In the genomic region with DNA sequence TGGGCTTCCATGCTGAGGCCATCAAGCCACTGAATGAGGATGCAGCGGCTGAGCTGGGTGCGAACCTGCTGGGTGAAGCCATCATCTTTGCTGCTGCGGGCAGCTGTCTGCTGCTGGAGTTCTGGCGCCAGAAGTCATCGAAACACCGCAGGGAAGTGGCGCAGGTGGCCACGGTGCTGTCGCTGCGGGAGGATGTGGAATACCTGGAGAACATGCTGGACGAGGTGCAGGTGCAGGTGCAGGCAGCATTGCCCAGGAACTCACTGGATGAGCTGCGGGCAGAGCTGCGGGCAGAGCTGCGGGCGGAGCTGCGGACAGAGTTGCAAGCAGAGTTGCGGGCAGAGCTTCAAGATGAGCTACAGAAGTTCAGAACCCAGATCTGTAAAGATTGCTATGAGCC, we compare ENCODE assay signal across 31 mouse cellular contexts. TPM values are rescaled to one million over a fixed set of nuclear protein-coding genes. Genes with fewer than 3 reads are reported as not detected.
DNase-seq lines count a peak whose midpoint lies in the region; ATAC-seq and TF ChIP-seq lines count a peak whose summit lies in the region.
"Had no signal": no experiment of that assay in that cellular context is flagged by ENCODE, and none has a peak within 500 bp of the region (broad histone marks: within the 10 kb centered on the region; RNA-seq: fewer than 3 reads in every experiment).

No protein-coding gene starts in this region.

- no peak overlapping the region for H3K4me2 ChIP-seq in midbrain, embryonic 16.5 days (ENCODE audit: low read length)
- H3K4me2 ChIP-seq in midbrain, embryonic 14.5 days (ENCODE audit: low read length) = no peak overlapping the region
- H3K4me2 ChIP-seq: forebrain, embryonic 13.5 days; heart, embryonic 12.5 days; heart, embryonic 15.5 days; hindbrain, embryonic 14.5 days had no signal

- no peak overlapping the region for H3K9ac ChIP-seq in midbrain, embryonic 16.5 days (ENCODE audit: low read depth, low read length)
- no peak overlapping the region for H3K9ac ChIP-seq in midbrain, embryonic 14.5 days (replicated peaks; ENCODE audit: low read length)
- H3K9ac ChIP-seq in ES-E14 (ENCODE audit: insufficient read depth, low read depth, low read length, poor library complexity, severe bottlenecking) = no peak overlapping the region
- H3K9ac ChIP-seq: forebrain, embryonic 13.5 days; heart, embryonic 12.5 days; heart, embryonic 15.5 days; hindbrain, embryonic 14.5 days had no signal

- DNase-seq in heart, embryonic 10.5 days (ENCODE audit: low spot score) = no peak
- DNase-seq in heart, postnatal 10 days = no peak
- no peak for DNase-seq in midbrain, embryonic 14.5 days
- DNase-seq in ES-E14 (ENCODE audit: low read depth, low spot score) (no peak), ZHBTc4 (ENCODE audit: low read depth, low spot score) (peak; percentile 50)
- DNase-seq in ovary, postnatal 36 days (ENCODE audit: low spot score) = no peak
- no peak for DNase-seq in spleen, postnatal 14 days (ENCODE audit: low spot score in 2 of 2)
- DNase-seq: adrenal gland, adult 8-10 months; adrenal gland, postnatal 25 days; cerebellum, adult 11-12 months; cerebellum, adult 8-10 months; cerebellum, postnatal 10 days; gastrocnemius, postnatal 10 days; gastrocnemius, postnatal 36 days; heart, postnatal 14 days; heart, postnatal 4 days had no signal

- 0 out of 2 replicates have a peak, but pooled peaks have one; percentile 6 for ATAC-seq in midbrain, embryonic 16.5 days
- no peak for ATAC-seq in midbrain, embryonic 14.5 days (ENCODE audit: low FRiP score, low TSS enrichment)
- ATAC-seq: activated CD4-positive, CD25-positive, alpha-beta regulatory T cell, adult 4 months; forebrain, embryonic 13.5 days; forebrain, embryonic 16.5 days; hindbrain, postnatal 0 days; inflammation-experienced regulatory T-cells, adult 6 months; Patski had no signal

- WGBS in heart, embryonic 10.5 days = 84% methylated on average over 17 of the region's 17 CpGs
- 86% methylated on average over 17 of the region's 17 CpGs for WGBS in midbrain, embryonic 16.5 days
- 87% methylated on average over 17 of the region's 17 CpGs for WGBS in midbrain, embryonic 14.5 days

- H3K27ac ChIP-seq in heart, embryonic 10.5 days = no peak overlapping the region
- H3K27ac ChIP-seq in midbrain, embryonic 16.5 days (ENCODE audit: low read length) = no peak overlapping the region
- H3K27ac ChIP-seq in midbrain, embryonic 14.5 days (replicated peaks; ENCODE audit: low read depth, low read length) = no peak overlapping the region
- no peak overlapping the region for H3K27ac ChIP-seq in ES-E14 (ENCODE audit: insufficient read depth, low read depth, low read length, poor library complexity, severe bottlenecking)
- H3K27ac ChIP-seq: forebrain, embryonic 10.5 days; forebrain, embryonic 13.5 days; heart, embryonic 15.5 days; hindbrain, embryonic 14.5 days; hindbrain, postnatal 0 days had no signal

- intact Hi-C loops in heart, postnatal 10 days (cut with DNase I) = no loop called here

- H3K4me3 ChIP-seq in heart, embryonic 10.5 days = 0 out of 2 replicates have a peak overlapping the region, but pooled peaks have one; percentile 12
- H3K4me3 ChIP-seq in midbrain, embryonic 16.5 days (ENCODE audit: low read depth, low read length) = no peak overlapping the region
- H3K4me3 ChIP-seq in midbrain, embryonic 14.5 days (replicated peaks; ENCODE audit: low read depth, low read length) = no peak overlapping the region
- H3K4me3 ChIP-seq in ES-E14 (ENCODE audit: insufficient read depth in 1 of 2, low read depth in 1 of 2, low read length in 2 of 2, poor library complexity in 1 of 2, severe bottlenecking in 1 of 2) = peak overlapping the region; percentile 59 to 62
- H3K4me3 ChIP-seq: forebrain, embryonic 10.5 days; forebrain, embryonic 13.5 days; heart, embryonic 12.5 days; heart, embryonic 15.5 days had no signal

- no peaks in the 10 kb centered on the region; the same call in 1 of the 2 replicates for H3K9me3 ChIP-seq in heart, embryonic 10.5 days
- H3K9me3 ChIP-seq in midbrain, embryonic 16.5 days (replicated peaks; ENCODE audit: control insufficient read depth, low read length, poor library complexity, severe bottlenecking) = no peaks in the 10 kb centered on the region
- no peaks in the 10 kb centered on the region for H3K9me3 ChIP-seq in midbrain, embryonic 14.5 days (ENCODE audit: control insufficient read depth, low read length)
- no peaks in the 10 kb centered on the region for H3K9me3 ChIP-seq in ES-E14 (ENCODE audit: control insufficient read depth, insufficient read depth, low read depth, low read length)
- H3K9me3 ChIP-seq: forebrain, embryonic 10.5 days; forebrain, embryonic 13.5 days; heart, embryonic 12.5 days; heart, embryonic 15.5 days had no signal

- H3K4me1 ChIP-seq in heart, embryonic 10.5 days = peaks cover 9% of the 10 kb centered on the region; the same call in 1 of the 2 replicates
- no peaks in the 10 kb centered on the region for H3K4me1 ChIP-seq in midbrain, embryonic 16.5 days (ENCODE audit: control insufficient read depth, insufficient read depth, low read length)
- H3K4me1 ChIP-seq in midbrain, embryonic 14.5 days (ENCODE audit: control insufficient read depth, insufficient read depth, low read length) = no peaks in the 10 kb centered on the region
- peaks cover 0 to 14% of the 10 kb centered on the region in 2 experiments; a peak in 2 of 4 replicates for H3K4me1 ChIP-seq in ES-E14 (ENCODE audit: control insufficient read depth in 2 of 2, insufficient read depth in 2 of 2, low read length in 2 of 2, poor library complexity in 1 of 2)
- H3K4me1 ChIP-seq: forebrain, embryonic 13.5 days; heart, embryonic 12.5 days had no signal

- H3K36me3 ChIP-seq in heart, embryonic 10.5 days = peaks cover 58% of the 10 kb centered on the region
- peaks cover 31% of the 10 kb centered on the region for H3K36me3 ChIP-seq in midbrain, embryonic 16.5 days (ENCODE audit: control insufficient read depth, insufficient read depth, low read length)
- peaks cover 50% of the 10 kb centered on the region for H3K36me3 ChIP-seq in midbrain, embryonic 14.5 days (ENCODE audit: control insufficient read depth, insufficient read depth, low read length)
- H3K36me3 ChIP-seq in ES-E14 (ENCODE audit: control insufficient read depth, insufficient read depth, low read length, poor library complexity, severe bottlenecking) = peaks cover 26% of the 10 kb centered on the region

- in situ Hi-C loops in ES-E14 (cut with MboI; ENCODE audit: low sequenced_read_pairs in 2 of 2, unreplicated experiment in 2 of 2) = no loop called here

- no peaks in the 10 kb centered on the region for H3K27me3 ChIP-seq in heart, embryonic 10.5 days (ENCODE audit: insufficient read depth, poor library complexity, severe bottlenecking)
- H3K27me3 ChIP-seq in midbrain, embryonic 16.5 days (ENCODE audit: control insufficient read depth, insufficient read depth, low read depth, low read length) = no peaks in the 10 kb centered on the region
- H3K27me3 ChIP-seq in midbrain, embryonic 14.5 days (ENCODE audit: control insufficient read depth, insufficient read depth, low read length) = no peaks in the 10 kb centered on the region
- H3K27me3 ChIP-seq: forebrain, embryonic 13.5 days; heart, embryonic 12.5 days; heart, embryonic 15.5 days; Patski had no signal

TF ChIP-seq in ES-E14, 5 proteins besides CTCF, POLR2A, EP300 and RAD21:
- TF ChIP-seq MAFK (IDR thresholded peaks at IDR 0.05; ENCODE audit: insufficient read depth, low read depth, low read length) (no peak), ZNF384 (IDR thresholded peaks at IDR 0.05; ENCODE audit: low read depth, low read length) (no peak), CHD2 (IDR thresholded peaks at IDR 0.05; ENCODE audit: low read depth, low read length) (no peak), ZC3H11A (IDR thresholded peaks at IDR 0.05; ENCODE audit: borderline replicate concordance, low read depth, low read length) (no peak), HCFC1 (IDR thresholded peaks at IDR 0.05; ENCODE audit: borderline replicate concordance, insufficient read depth, low read length) (no peak)

RNA-seq across cellular contexts. Expression of gene Vasp, which starts 16.2 kb away (rescaled TPM):
- 99.0 and 112 TPM in 2 replicates for polyA plus RNA-seq in heart, embryonic 10.5 days (2016; fragmentation: Nextera tagmentation; extraction: Ambion mirVana)
- total RNA-seq in heart, postnatal 10 days (2021) = 10 to 100 TPM; 84.0 to 98.6 TPM
- 35.5 and 40.9 TPM in 2 replicates for polyA plus RNA-seq in midbrain, embryonic 16.5 days (2015; fragmentation: Nextera tagmentation; extraction: Ambion mirVana)
- 28.9 and 29.1 TPM in 2 replicates for polyA plus RNA-seq in midbrain, embryonic 14.5 days (2014; fragmentation: Nextera tagmentation; extraction: Ambion mirVana)
- total RNA-seq in ES-E14 (2012; rRNA removed) = 92.5 and 108 TPM in 2 replicates

RNA-seq across cellular contexts. Expression of gene Ppm1n, which starts 24.5 kb away (rescaled TPM):
- 0.13 TPM in 1 of 2 replicates, not detected in the other for polyA plus RNA-seq in heart, embryonic 10.5 days (2016; fragmentation: Nextera tagmentation; extraction: Ambion mirVana)
- under 1 TPM in 1 of 2 experiments, not detected in 1; 0.67 TPM for total RNA-seq in heart, postnatal 10 days (2021)
- 1.5 and 1.6 TPM in 2 replicates for polyA plus RNA-seq in midbrain, embryonic 16.5 days (2015; fragmentation: Nextera tagmentation; extraction: Ambion mirVana)
- polyA plus RNA-seq in midbrain, embryonic 14.5 days (2014; fragmentation: Nextera tagmentation; extraction: Ambion mirVana) = 0.62 and 1.2 TPM in 2 replicates
- 2.9 and 9.7 TPM in 2 replicates for total RNA-seq in ES-E14 (2012; rRNA removed)
- total RNA-seq: adrenal gland, adult 8-10 months; adrenal gland, postnatal 25 days; gastrocnemius, postnatal 10 days; granulocyte monocyte progenitor cell, adult 5-6 weeks; heart, adult 8-10 months; heart, postnatal 14 days had no signal
- polyA plus RNA-seq: embryonic facial prominence, embryonic 11.5 days; heart, embryonic 12.5 days; hindbrain, embryonic 11.5 days had no signal

RNA-seq across cellular contexts. Expression of gene Rtn2, which starts 27.0 kb away (rescaled TPM):
- 22.4 and 26.0 TPM in 2 replicates for polyA plus RNA-seq in heart, embryonic 10.5 days (2016; fragmentation: Nextera tagmentation; extraction: Ambion mirVana)
- 10 to 100 TPM; 67.9 to 82.8 TPM for total RNA-seq in heart, postnatal 10 days (2021)
- polyA plus RNA-seq in midbrain, embryonic 16.5 days (2015; fragmentation: Nextera tagmentation; extraction: Ambion mirVana) = 111 and 114 TPM in 2 replicates
- 100.0 and 101 TPM in 2 replicates for polyA plus RNA-seq in midbrain, embryonic 14.5 days (2014; fragmentation: Nextera tagmentation; extraction: Ambion mirVana)
- 9.9 and 10.8 TPM in 2 replicates for total RNA-seq in ES-E14 (2012; rRNA removed)
- total RNA-seq: granulocyte monocyte progenitor cell, adult 5-6 weeks had no signal
- polyA plus RNA-seq: activated CD4-positive, CD25-positive, alpha-beta regulatory T cell, adult 4 months; inflammation-experienced regulatory T-cells, adult 6 months had no signal

RNA-seq across cellular contexts. Expression of gene Opa3, which starts 27.3 kb away (rescaled TPM):
- polyA plus RNA-seq in heart, embryonic 10.5 days (2016; fragmentation: Nextera tagmentation; extraction: Ambion mirVana) = 46.8 and 47.9 TPM in 2 replicates
- total RNA-seq in heart, postnatal 10 days (2021) = 10 to 100 TPM; 53.4 to 57.7 TPM
- 33.8 and 36.5 TPM in 2 replicates for polyA plus RNA-seq in midbrain, embryonic 16.5 days (2015; fragmentation: Nextera tagmentation; extraction: Ambion mirVana)
- polyA plus RNA-seq in midbrain, embryonic 14.5 days (2014; fragmentation: Nextera tagmentation; extraction: Ambion mirVana) = 33.2 and 35.0 TPM in 2 replicates
- 12.6 and 15.8 TPM in 2 replicates for total RNA-seq in ES-E14 (2012; rRNA removed)

RNA-seq across cellular contexts. Expression of gene Gpr4, which starts 43.1 kb away (rescaled TPM):
- polyA plus RNA-seq in heart, embryonic 10.5 days (2016; fragmentation: Nextera tagmentation; extraction: Ambion mirVana) = 1.0 and 1.8 TPM in 2 replicates
- 10 to 100 TPM; 11.4 to 11.8 TPM for total RNA-seq in heart, postnatal 10 days (2021)
- 3.4 and 4.5 TPM in 2 replicates for polyA plus RNA-seq in midbrain, embryonic 16.5 days (2015; fragmentation: Nextera tagmentation; extraction: Ambion mirVana)
- polyA plus RNA-seq in midbrain, embryonic 14.5 days (2014; fragmentation: Nextera tagmentation; extraction: Ambion mirVana) = 1.8 and 2.5 TPM in 2 replicates
- total RNA-seq in ES-E14 (2012; rRNA removed) = 3.8 TPM in 2 replicates
- total RNA-seq: granulocyte monocyte progenitor cell, adult 5-6 weeks had no signal

Comparison
In these comparisons a context has a peak if more than half of its experiments do, and no peak if none do; other contexts are left out.
1. H3K4me3 ChIP-seq: peak in heart, embryonic 10.5 days (single experiment) and ES-E14 (2 of 2); none in midbrain, embryonic 16.5 days (single experiment) and midbrain, embryonic 14.5 days (single experiment).